Mouse (Mus musculus): ENCODE results near the gene Gm49486. TPM values are rescaled to one million over a fixed set of nuclear protein-coding genes. Genes with fewer than 3 reads are reported as not detected.

The Gm49486 gene
- not detected in 2 replicates for polyA plus RNA-seq (2012; ENCODE audit: insufficient read depth, low replicate concordance)

DNA sequence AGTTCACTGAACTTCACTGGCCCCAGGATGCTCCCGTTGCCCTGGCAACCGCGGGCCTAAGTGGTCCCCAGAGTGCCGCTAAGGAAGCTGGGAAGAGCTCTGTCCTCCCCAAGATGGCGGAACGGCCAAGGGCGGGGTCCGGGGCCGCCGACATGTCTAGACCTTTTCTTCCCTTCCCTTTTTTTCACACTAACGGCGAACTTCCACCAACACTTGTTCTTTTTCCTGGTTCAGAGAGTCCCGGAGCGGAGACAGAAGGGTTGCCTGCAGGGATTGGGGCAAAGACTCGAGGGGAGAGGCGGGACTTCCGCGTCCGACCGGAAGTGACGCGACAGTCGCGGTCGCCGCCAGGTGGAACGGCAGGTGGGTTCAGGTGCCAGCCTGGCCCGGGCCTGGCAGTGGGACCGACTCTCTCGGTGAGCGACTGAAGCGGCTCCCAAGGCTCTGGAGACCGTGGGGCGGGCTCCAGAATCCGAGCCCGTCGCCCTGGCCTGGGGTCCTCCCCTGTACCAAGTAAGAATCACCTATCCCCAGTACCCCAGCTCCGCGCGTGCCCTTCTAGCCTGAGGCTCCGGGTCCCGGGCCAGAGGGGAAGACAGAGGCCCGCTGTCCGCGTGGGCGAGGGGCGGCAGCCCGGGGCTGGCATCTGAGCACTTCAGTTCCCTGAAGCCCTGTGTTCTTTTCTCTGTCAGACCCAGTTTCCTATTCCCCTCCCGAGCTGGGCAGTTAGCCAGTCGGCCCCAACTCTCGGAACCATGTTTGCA, at the start of gene Gm49486, which contains the start of gene Pick1:
Gene Gm49486, plus strand, starts transcription at position 334 of the 764 bp plus-strand sequence.
Gene Pick1, plus strand, starts transcription at position 116 of the 764 bp plus-strand sequence.
- Histone ChIP-seq H3K36me3 (replicated peaks; ENCODE audit: low read length) (peaks cover 26% of the 10 kb centered on the region), H3K9me3 (0 out of 2 replicates have a peak, but pooled peaks cover 2% of the 10 kb centered on the region), H3K4me1 (peaks cover 33% of the 10 kb centered on the region), H3K4me3 (replicated peaks) (peak within 1 kb of the TSS; percentile 97), H3K27me3 (replicated peaks) (peaks cover 3% of the 10 kb centered on the region)
- TF ChIP-seq GATA1 (IDR thresholded peaks at IDR 0.05; ENCODE audit: borderline replicate concordance, low read length): no peak
- TF ChIP-seq FLI1 (IDR thresholded peaks at IDR 0.05; ENCODE audit: low read length): peak; percentile 80; the same call in 1 of the 2 replicates

DNA sequence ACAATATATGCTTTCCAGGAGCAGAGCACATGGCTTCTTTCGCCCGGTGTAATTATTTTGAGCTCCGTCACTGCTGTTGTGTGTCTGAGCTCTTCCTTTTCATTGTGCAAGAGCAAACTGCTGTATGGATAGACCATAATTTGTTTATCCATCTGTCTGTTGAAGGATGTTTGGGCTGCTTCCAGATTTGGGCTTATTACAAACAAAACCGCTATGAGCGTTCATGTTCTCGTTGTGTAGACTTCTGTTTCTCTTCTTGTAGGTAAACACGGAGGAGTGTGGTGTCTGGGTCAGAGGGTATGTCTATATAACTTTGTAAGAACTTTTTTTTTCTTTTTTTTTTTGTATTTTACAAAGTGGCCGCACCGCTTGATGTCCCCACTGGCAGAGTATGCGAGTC, 44.0 kb upstream of the Gm49486 start:
- Histone ChIP-seq H3K9me3 (0 out of 2 replicates have a peak, but pooled peaks cover 3% of the 10 kb centered on the region), H3K4me3 (replicated peaks) (no peak overlapping the region), H3K36me3 (replicated peaks; ENCODE audit: low read length) (no peaks in the 10 kb centered on the region), H3K4me1 (no peaks in the 10 kb centered on the region), H3K27me3 (replicated peaks) (peaks cover 47% of the 10 kb centered on the region)
- TF ChIP-seq FLI1 (IDR thresholded peaks at IDR 0.05; ENCODE audit: low read length) (no peak), GATA1 (IDR thresholded peaks at IDR 0.05; ENCODE audit: borderline replicate concordance, low read length) (no peak)

DNA sequence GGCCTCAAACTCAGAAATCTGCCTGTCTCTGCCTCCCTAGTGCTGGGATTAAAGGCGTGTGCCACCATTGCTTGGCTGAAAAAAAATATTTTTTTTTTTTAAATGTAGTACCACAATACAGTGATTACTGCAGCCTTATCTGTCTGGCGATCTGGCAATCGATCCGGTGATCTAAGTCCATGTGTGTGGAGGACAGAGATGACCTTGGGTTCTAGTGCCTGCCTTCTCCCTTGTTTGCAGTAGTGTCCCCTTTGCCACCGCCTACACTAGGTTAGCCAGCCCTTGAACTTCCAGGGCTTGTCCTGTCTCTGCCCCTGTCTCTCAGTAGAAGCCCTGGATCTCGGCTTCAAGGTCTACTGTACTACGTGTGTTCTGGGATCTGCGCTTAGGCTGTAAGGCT, 41.4 kb upstream of the Gm49486 start:
- no peaks in the 10 kb centered on the region for H3K36me3 ChIP-seq (replicated peaks; ENCODE audit: low read length)
- TF ChIP-seq FLI1 (IDR thresholded peaks at IDR 0.05; ENCODE audit: low read length): no peak
- no peak for TF ChIP-seq GATA1 (IDR thresholded peaks at IDR 0.05; ENCODE audit: borderline replicate concordance, low read length)
- H3K27me3 ChIP-seq (replicated peaks): peaks cover 35% of the 10 kb centered on the region
- no peak overlapping the region for H3K4me3 ChIP-seq (replicated peaks)
- peaks cover 18% of the 10 kb centered on the region for H3K9me3 ChIP-seq
- no peaks in the 10 kb centered on the region for H3K4me1 ChIP-seq

DNA sequence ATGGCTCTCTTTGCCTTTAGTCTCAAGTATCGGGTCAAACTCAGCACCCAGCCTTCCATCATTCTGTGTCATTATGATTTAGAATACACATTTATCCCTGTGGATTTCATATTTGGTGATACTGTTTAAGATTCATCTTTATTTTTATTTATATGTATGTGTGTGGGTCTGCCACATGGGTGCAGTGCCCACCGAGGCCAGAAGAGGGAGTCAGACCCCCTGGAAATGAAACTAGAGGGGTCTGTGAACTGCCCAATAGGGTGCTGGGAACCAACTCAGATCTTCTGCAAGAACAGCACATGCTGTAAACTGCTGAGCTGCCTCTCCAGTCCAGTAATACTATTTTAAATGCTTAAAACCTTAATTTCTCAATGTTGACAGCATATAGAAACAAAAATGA, 37.8 kb upstream of the Gm49486 start:
- TF ChIP-seq FLI1 (IDR thresholded peaks at IDR 0.05; ENCODE audit: low read length): no peak
- no peak for TF ChIP-seq GATA1 (IDR thresholded peaks at IDR 0.05; ENCODE audit: borderline replicate concordance, low read length)
- Histone ChIP-seq H3K4me3 (replicated peaks) (no peak overlapping the region), H3K27me3 (replicated peaks) (peaks cover 44% of the 10 kb centered on the region), H3K9me3 (peaks cover 18% of the 10 kb centered on the region), H3K4me1 (peaks cover 11% of the 10 kb centered on the region; the same call in 1 of the 2 replicates), H3K36me3 (replicated peaks; ENCODE audit: low read length) (no peaks in the 10 kb centered on the region)

DNA sequence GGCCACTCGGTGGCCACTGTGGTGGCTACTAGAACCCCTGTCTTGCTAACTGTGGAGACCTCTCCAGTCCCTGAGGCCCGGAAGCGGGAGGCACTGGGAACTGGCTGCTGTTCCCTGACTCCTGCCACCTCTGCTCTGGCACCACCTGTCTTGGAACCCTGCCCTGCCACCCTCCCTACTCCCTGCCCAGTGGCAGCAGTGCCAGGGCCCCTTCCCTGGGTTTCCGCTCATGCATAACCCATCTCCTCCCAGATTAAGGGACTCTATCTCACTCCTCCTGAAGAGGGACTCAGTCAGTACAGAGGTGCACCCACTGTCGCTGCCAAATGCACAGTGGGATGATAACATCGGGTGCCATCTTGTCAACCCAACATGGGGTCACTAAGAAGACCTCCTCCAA, 36.7 kb upstream of the Gm49486 start:
- Histone ChIP-seq H3K4me3 (replicated peaks) (no peak overlapping the region), H3K27me3 (replicated peaks) (peaks cover 48% of the 10 kb centered on the region), H3K36me3 (replicated peaks; ENCODE audit: low read length) (no peaks in the 10 kb centered on the region), H3K4me1 (peaks cover 11% of the 10 kb centered on the region; the same call in 1 of the 2 replicates), H3K9me3 (peaks cover 18% of the 10 kb centered on the region)
- no peak for TF ChIP-seq FLI1 (IDR thresholded peaks at IDR 0.05; ENCODE audit: low read length)
- TF ChIP-seq GATA1 (IDR thresholded peaks at IDR 0.05; ENCODE audit: borderline replicate concordance, low read length): no peak

DNA sequence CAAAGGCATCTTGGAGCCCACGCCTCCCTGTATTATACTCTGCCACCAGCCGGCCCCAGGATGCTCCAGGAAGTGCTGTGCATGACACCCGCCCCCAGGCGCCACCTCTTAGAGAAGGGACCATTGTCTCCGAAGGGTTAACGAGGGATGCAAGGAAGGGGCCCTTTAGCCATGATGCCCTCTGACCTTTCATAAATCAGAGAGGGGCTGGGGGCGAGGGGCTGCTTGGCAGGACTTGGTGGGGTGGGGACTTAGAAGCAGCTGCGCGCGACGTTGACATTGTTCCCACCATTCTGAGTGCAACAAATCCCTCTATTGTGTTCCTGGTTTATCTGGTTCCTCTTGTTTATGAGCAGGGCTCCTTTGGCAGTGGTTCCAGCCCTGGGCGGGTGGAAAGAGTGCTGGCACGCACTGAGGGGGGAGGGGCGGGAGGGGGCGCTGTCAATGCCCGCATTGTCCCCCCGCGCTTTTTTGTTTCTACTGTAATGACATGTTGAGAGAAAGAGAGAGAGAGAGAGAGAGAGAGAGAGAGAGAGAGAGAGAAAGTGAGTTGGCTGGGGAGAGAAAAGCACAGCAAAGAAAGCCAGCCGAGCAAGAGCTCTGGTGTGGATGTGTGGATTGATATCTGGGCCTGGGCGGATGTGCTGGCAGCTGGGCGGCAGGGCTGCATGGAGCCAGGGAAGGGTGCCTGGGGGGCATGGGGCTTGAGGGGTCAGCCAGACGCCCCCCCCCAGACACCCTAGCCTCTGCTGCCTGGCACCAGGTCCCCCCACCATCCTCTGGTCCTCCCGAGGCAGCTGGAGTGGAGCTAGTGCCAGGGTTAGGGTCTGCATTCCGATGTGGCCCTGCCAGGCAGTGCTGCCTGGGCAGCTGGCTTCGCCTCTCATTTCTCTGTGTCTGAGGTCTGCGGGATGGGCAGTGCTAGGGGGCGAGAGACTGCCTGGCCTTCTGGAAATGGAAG, 36.0 kb upstream of the Gm49486 start:
- Histone ChIP-seq H3K27me3 (replicated peaks) (peaks cover 50% of the 10 kb centered on the region), H3K4me1 (peaks cover 11% of the 10 kb centered on the region; the same call in 1 of the 2 replicates), H3K9me3 (peaks cover 18% of the 10 kb centered on the region), H3K4me3 (replicated peaks) (no peak overlapping the region), H3K36me3 (replicated peaks; ENCODE audit: low read length) (no peaks in the 10 kb centered on the region)
- TF ChIP-seq FLI1 (IDR thresholded peaks at IDR 0.05; ENCODE audit: low read length) (no peak), GATA1 (IDR thresholded peaks at IDR 0.05; ENCODE audit: borderline replicate concordance, low read length) (no peak)

DNA sequence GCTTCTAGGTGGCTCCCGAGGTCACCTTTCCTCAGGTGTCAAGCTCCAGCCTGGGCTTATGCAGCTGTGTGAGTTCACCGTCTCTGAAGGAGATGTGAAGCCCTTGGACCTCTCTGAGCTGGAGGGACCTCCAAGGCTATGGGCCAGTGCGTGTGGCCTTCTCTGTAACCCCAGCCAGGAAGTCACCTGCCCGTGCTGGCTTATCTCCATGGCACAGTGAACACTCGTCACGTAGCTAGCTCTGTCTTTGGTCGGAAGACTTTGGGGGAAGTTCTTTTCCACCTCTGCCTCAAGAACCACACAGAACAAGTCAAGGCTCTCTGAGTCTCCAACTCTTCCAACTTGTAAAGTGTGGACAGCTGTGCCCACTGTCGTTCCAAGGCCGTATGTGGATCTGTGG, 35.1 kb upstream of the Gm49486 start:
- Histone ChIP-seq H3K4me3 (replicated peaks) (no peak overlapping the region), H3K36me3 (replicated peaks; ENCODE audit: low read length) (no peaks in the 10 kb centered on the region), H3K27me3 (replicated peaks) (peaks cover 58% of the 10 kb centered on the region), H3K4me1 (peaks cover 17% of the 10 kb centered on the region), H3K9me3 (peaks cover 15% of the 10 kb centered on the region)
- TF ChIP-seq FLI1 (IDR thresholded peaks at IDR 0.05; ENCODE audit: low read length) (no peak), GATA1 (IDR thresholded peaks at IDR 0.05; ENCODE audit: borderline replicate concordance, low read length) (no peak)

DNA sequence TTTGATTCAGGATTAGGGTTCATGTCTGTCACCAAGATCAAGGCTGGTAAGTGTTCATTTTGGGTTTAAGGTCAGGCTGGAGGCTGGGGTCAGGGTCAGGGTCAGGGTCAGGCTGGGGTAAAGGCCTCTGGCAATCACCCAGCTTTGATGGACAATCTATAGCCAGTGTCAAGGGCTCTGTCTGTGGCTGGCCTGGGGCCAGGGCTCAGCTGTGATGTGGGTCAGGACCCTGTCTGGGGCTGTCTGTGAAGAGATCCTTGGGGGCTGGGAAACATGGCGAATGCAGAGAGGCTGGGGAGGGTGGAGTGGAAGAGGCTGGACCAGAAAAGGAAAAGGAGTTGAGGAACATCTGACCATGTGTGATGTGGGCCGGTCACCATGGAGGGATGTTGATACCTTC, 34.2 kb upstream of the Gm49486 start:
- Histone ChIP-seq H3K4me1 (peaks cover 19% of the 10 kb centered on the region), H3K9me3 (peaks cover 15% of the 10 kb centered on the region), H3K4me3 (replicated peaks) (no peak overlapping the region), H3K36me3 (replicated peaks; ENCODE audit: low read length) (no peaks in the 10 kb centered on the region), H3K27me3 (replicated peaks) (peaks cover 63% of the 10 kb centered on the region)
- TF ChIP-seq FLI1 (IDR thresholded peaks at IDR 0.05; ENCODE audit: low read length) (no peak), GATA1 (IDR thresholded peaks at IDR 0.05; ENCODE audit: borderline replicate concordance, low read length) (no peak)

DNA sequence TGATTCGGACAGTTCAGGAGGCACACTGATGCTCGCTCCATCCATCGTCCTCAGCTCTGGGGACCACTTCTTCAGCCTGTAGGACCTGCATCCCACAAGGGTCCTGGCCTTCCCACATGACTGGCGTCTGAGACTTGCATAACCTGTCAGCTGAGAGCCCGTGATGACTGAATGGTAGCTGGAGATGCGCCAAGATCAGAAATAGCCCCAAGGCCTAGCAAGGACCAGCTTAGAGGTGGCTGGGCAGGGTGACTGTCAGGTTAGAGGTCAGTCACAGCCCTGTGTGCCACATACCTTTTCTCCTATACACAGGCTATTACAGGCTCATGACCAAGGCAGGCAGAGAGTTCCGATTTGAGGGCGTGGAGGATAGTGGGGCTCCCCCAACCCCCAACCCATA, 33.7 kb upstream of the Gm49486 start:
- Histone ChIP-seq H3K4me1 (peaks cover 19% of the 10 kb centered on the region), H3K9me3 (peaks cover 14% of the 10 kb centered on the region), H3K4me3 (replicated peaks) (no peak overlapping the region), H3K36me3 (replicated peaks; ENCODE audit: low read length) (no peaks in the 10 kb centered on the region), H3K27me3 (replicated peaks) (peaks cover 63% of the 10 kb centered on the region)
- no peak for TF ChIP-seq GATA1 (IDR thresholded peaks at IDR 0.05; ENCODE audit: borderline replicate concordance, low read length)
- TF ChIP-seq FLI1 (IDR thresholded peaks at IDR 0.05; ENCODE audit: low read length): no peak
